Mouse (Mus musculus): ENCODE data around the gene Cdk2ap2. TPM values are rescaled to one million over a fixed set of nuclear protein-coding genes. Genes with fewer than 3 reads are reported as not detected.
A peak's percentile ranks its signal among the peaks of the same experiment; 100 is the strongest.
"Not testable (repeated sequence)": the region's sequence is repeated elsewhere in the genome, so short reads cannot be mapped to it uniquely, and the experiment has no call there.

Gene Cdk2ap2
- total RNA-seq, 4 experiments from 2014 or later: 20.2 to 28.9 (median 23.4) TPM

DNA sequence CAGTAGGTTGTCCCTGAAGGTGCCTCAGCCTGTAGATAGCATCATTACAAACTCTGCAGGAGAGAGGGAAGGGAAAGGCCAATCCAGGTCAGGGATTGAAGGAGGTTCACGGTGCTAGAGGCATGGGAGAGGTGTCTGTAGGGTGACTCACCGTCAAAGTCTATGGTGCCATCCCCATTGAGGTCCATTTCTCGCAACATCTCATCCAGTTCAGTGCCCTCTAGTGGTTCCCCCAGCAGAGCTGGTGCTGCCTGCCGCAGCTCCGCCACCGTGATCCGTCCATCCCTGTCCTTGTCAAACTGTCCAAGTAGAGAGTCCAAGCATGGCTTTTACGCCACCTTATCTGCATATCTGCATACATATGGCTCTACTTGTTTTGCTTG, 39.0 kb downstream of the Cdk2ap2 start:
- not testable (repeated sequence) for DNase-seq (ENCODE audit: low spot score in 2 of 2)

DNA sequence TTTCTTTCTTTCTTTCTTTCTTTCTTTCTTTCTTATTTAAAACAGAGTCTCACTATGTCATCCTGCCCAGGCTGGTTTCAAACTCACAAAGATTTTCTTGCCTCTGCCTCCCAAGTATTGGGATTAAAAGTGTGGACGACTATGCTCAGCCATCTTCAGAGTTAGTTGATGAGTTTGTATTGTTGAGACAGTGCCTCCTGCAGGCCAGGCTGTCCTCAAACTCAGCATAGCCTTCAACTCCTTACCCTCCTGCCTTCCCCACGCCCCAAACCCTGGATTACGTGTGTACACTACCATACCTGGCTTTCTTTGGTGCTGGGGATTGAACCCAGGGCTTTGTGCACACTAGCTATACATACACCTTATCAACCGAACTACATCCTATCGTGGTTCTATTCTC, 39.5 kb downstream of the Cdk2ap2 start:
- no peak for DNase-seq (ENCODE audit: low spot score in 2 of 2)

DNA sequence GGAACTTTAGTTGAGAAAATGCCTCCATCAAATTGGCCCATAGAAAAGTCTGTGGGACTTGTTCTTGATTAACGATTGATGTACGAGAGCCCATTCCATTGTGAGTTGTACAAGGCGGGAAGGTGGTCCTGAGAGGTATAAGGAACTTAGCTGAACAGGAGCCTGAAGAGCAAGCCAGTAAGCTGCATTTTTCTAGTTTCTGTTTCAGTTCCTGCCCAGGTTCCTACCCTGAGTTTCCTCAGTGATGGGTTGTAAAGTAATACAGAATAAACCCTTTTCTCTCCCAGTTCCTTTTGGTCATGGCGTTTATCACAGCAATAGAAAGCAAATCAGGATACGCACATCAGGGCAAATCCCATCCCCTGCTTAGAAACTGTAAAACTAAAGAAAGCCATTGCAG, 40.9 kb downstream of the Cdk2ap2 start:
- no peak for DNase-seq (ENCODE audit: low spot score in 2 of 2)

DNA sequence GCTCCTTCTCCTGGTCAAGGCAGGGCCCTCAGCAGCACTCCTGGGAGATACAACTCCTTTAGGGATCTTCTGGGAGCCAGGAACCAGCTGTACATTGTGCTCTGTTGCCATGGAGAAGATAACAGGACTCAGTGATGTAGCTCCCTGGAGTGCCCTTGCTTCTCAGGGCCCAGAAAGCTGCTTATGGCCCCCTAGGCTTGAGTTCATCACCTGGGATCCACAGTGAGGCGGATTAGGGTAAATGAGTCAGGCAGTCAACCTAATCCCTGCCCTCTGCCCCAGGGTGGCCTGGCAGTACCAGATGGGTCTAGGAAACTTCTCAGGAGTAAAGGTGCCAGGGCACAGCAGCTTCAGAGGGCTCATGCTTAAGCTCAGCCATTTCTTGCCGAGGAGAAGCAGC, 42.5 kb downstream of the Cdk2ap2 start, which contains the start of gene Gpr152:
Gene Gpr152, plus strand, starts transcription at position 342 of the 400 bp plus-strand sequence.
- DNase-seq (ENCODE audit: low spot score in 2 of 2): no peak

DNA sequence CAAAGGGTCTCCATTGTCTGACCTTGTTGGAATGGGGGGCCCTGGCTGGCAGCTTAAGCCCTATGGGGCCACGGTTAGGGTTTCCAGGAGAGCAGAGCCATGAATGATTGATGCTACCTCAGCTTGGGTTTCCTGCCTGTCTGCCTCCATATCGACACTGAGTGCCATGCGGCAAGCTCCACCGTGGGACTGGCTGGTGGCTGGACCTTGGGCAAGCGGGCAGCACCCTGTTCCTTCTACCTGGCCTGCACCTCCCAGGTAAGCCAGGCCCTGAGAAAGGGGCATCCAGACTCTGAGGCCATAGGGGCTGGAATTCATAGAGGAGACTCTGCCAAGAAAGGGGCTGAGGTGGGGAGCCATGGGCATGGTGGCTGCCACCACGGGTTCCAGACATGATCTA, 43.2 kb downstream of the Cdk2ap2 start:
- DNase-seq (ENCODE audit: low spot score in 2 of 2): no peak

DNA sequence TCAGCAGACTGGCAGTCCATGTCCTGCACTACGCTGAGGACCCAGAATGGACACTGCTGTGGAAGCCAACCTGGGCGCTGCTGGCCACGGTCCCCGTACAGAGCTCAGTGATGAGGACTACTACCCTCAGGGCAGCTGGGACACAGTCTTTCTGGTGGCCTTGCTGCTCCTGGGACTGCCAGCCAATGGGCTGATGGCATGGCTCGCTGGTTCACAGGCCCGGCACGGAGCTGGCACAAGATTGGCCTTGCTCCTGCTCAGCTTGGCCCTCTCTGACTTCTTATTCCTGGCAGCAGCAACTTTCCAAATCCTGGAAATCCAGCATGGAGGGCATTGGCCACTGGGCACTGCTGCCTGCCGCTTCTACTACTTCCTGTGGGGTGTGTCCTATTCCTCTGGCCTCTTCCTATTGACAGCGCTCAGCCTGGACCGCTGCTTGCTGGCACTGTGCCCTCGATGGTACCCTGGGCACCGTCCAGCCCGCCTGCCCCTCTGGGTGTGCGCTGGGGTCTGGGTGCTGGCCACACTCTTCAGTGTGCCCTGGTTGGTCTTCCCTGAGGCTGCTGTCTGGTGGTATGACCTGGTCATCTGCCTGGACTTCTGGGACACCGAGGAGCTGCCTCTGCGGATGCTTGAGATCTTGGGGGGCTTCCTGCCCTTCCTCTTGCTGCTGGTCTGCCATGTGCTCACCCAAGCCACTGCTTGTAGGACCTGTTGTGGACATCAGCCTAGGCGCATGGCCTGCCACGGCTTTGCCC, 45.6 kb downstream of the Cdk2ap2 start:
- no peak for DNase-seq (ENCODE audit: low spot score in 2 of 2)

DNA sequence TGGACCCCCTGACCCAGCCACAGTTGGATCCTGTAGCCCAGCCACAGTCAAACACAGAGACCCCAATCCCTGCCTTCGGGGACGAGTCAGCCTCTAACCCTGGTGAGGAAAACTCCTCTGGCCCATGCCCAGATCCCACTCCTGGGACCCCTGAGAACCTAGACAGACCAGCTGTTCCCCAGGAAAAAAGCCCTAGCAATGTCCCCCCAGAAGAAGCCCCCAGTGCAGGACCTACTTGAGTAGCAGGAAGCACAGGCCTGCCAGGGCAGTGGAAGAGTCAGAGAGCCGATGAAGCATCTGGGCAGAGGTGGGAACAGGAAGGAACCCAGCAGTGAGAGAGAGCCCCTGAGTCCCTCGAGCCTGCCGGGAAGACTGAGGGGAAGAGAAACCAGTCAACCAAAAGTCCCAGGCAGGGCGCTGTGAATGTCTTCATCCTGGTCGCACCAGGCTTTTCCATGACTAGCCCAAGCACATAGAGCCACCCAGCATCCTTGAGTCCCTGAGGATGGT, 46.8 kb downstream of the Cdk2ap2 start, which contains the start of gene Cabp4:
Gene Cabp4, minus strand, starts transcription at position 275 of the 510 bp plus-strand sequence.
- no peak for DNase-seq (ENCODE audit: low spot score in 2 of 2)

DNA sequence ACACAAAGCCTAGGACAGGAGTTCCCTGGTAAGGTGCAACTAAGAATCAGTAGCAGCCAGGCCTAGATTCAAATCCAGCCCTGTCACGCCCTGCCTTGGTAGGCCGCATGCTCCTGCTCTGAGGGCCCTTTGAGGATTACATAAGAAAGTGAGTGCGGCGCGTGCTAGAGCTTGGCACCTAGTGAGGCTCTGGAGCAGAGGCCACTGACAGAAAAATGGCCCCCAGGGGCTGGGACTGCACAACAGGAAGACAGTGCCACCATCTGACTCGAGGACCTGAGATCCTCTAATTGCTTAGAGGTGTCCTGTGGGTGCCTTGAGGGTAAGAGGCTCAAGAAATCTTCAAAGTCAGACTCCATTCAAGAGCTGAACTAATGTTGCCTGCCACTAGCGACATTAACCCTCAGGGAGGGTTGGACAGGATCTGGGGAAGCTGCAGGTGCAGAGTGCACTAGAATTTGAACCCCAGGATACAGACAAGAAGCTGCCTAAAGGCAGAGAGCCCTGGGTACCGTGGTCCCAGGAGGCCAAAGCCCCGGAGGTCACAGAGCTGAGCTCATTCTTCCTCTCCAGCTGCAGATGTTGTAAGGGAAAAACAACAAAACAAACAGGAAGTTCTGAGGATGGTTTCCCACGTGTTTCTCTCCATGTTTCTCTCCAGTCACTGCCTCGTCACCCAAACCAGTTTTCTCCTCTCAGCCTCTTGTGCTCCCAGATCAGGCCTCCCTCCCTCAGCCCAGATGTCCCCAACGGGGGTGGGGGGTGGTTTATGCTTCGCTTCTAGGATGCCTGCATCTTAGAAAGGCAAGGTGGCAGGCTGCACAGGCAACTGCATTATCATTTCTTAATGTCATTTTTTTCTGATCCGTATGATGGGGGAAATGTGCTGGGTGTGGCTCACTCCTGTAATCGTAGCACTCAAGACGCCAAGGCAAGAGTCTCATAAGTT, 47.8 kb downstream of the Cdk2ap2 start:
- DNase-seq (ENCODE audit: low spot score in 2 of 2): no peak

DNA sequence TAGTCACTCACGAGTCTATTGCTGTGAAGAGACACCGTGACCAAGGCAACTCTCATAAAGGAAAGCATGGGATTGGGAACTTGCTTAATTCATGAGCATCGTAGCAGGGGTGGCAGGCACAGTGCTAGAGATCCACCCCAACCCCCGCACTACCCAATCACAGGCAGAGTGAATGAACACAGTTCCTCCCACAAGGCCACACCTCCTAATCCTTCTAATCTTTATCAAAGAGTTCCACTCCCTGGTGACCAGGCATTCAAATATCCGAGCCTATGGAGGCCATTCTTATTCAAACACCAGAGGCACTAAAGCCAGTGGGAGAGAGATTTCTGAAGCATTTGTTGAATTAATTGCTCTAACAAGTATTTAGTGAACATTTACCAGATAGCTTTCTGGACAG, 49.0 kb downstream of the Cdk2ap2 start:
- no peak for DNase-seq (ENCODE audit: low spot score in 2 of 2)

DNA sequence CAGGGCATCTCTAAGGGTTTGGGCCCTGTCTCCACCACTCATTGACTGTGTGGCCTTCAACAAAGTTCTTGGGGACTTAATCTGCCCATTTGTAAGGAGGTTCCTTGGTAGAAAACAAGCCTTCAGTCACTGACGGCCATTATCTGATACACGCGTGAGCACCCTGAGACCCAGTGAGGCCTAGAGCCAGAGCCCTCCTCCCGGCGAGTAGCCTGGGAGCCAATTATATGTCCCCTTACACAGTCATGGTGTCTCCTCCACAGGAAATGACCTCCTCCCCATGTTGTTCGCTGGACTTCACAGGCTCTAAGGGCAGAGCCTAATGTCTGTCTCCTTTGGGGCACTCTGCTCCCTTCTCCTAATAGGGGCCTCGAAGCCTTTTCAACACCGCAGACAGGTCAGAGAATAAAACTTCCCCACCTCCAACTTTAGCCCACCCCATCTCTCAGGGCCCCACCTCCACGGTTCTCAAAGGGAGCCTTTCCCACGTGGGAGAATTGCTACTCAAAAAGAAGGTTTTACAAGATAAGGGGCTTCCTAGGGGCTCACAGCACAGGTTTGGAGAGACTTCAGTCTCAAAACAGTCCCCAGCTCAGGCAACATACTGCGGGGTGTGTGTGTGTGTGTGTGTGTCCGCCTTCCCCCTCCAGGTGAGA, 49.5 kb downstream of the Cdk2ap2 start:
- no peak for DNase-seq (ENCODE audit: low spot score in 2 of 2)

DNA sequence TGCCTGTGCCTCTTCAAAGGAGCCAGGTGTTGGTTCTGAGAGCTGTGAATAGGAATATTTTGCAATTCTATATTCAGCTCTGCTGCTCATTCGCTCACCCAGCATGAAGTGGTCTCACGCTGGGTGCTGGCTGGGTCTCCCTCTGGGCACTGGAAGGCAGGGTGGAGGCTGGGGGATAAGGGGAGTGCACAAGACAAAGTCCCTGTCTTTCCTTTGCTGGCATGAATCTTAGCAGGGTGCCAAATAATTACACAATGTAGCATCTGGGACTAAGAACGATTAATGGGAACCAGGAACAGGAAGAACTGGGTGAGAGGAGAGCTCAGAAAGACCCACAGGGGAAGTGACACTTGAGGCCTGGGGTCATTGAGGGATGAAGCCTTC, 50.0 kb downstream of the Cdk2ap2 start:
- DNase-seq (ENCODE audit: low spot score in 2 of 2): no peak

DNA sequence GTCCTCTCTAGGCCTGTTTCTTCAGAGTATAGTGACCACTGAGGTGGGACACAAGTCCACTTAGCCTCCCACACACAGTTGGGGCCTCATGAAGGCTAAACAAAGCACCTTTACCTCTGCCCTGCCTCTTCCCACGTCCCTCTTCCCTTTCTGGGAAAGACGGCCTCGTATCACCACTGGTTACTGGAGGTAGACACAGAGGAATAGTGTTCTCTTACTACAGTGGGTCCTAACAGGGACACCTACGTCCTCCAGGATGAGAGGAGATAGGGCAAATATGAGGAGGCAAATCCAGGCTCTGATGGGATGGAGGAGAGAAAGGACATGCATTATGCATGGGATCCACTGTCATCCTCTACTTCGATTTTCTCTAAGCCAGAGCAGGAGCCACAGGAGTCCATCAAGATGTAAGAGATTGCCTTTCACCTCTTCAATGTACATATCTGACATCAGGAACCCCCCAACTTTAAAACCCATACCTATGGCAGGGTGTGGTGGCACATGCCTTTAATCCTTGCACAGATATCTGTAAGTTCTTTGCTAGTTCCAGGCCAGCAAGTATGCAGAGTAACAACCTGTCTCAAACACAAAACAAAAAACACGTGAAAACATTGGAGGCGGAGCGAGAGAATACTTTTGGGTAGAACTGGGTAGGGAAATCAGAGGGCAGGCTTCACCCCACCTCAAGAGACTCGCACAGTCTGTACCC, 51.0 kb downstream of the Cdk2ap2 start:
- DNase-seq (ENCODE audit: low spot score in 2 of 2): no peak

DNA sequence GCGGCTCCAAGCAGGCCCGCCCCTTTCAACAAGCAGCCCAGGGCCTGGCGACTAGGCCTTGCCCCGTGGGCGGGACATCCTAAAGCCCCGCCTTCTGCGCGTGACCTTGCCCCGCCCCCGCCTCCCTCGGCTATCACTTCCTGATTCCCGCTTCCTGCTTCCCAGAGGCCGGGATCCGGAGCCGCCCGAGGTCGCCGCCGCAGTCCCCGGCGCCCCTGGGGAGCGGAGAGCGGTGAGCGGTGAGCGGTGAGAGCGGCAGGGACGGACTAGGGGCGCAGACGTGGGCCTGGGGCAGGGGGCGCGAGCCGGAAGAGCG, 51.5 kb downstream of the Cdk2ap2 start, which contains the start of gene Coro1b:
Gene Coro1b, plus strand, starts transcription at position 129 of the 316 bp plus-strand sequence.
- peak; percentile 85 to 92 for DNase-seq (ENCODE audit: low spot score in 2 of 2)

Other genes with a start within 250 kb of the Cdk2ap2 start
- gene Chka, start 245.4 kb upstream of the Cdk2ap2 start, total RNA-seq (2022): 10 to 100 TPM; 68.4 to 87.2 (median 76.7) TPM
- 10 to 100 TPM; 14.9 to 26.1 (median 21.5) TPM for gene Tcirg1, start 190.0 kb upstream of the Cdk2ap2 start, total RNA-seq (2022)
- gene Ndufs8, start 184.4 kb upstream of the Cdk2ap2 start, total RNA-seq (2022): 100 to 1,000 TPM; 136 to 159 (median 145) TPM
- gene Aldh3b1, start 167.4 kb upstream of the Cdk2ap2 start, total RNA-seq (2022): 1 to 10 TPM; 3.4 to 5.5 (median 5.1) TPM
- 10 to 100 TPM; 13.4 to 30.8 (median 20.0) TPM for gene Unc93b1, start 162.0 kb upstream of the Cdk2ap2 start, total RNA-seq (2022)
- under 1 TPM in 2 of 4 experiments, not detected in 2; 0.44 to 0.50 TPM for gene Aldh3b3, start 138.5 kb upstream of the Cdk2ap2 start, total RNA-seq (2022)
- gene Aldh3b2, start 124.9 kb upstream of the Cdk2ap2 start, total RNA-seq (2022): 1 to 10 TPM in 1 of 4 experiments, under 1 TPM in 3; 0.80 to 1.3 (median 0.91) TPM
- gene Acy3, start 110.6 kb upstream of the Cdk2ap2 start, total RNA-seq (2022): 1 to 10 TPM; 2.9 to 5.0 (median 4.5) TPM
- not detected for gene Tbx10, start 104.4 kb upstream of the Cdk2ap2 start, total RNA-seq (2022)
- gene Nudt8, start 96.6 kb upstream of the Cdk2ap2 start, total RNA-seq (2022): 10 to 100 TPM in 1 of 4 experiments, 1 to 10 TPM in 3; 7.4 to 10.5 (median 8.9) TPM
- 1 to 10 TPM in 2 of 4 experiments, under 1 TPM in 2; 0.76 to 1.3 (median 1.1) TPM for gene Gm49405, start 96.6 kb upstream of the Cdk2ap2 start, total RNA-seq (2022)
- 10 to 100 TPM in 1 of 4 experiments, 1 to 10 TPM in 3; 3.9 to 11.7 (median 4.1) TPM for gene Doc2g, start 93.9 kb upstream of the Cdk2ap2 start, total RNA-seq (2022)
- gene Ndufv1, start 84.4 kb upstream of the Cdk2ap2 start, total RNA-seq (2022): 100 to 1,000 TPM; 243 to 273 (median 258) TPM
- gene Gstp1, start 59.2 kb upstream of the Cdk2ap2 start, total RNA-seq (2022): 100 to 1,000 TPM; 405 to 436 (median 416) TPM
- gene Gstp2, start 51.2 kb upstream of the Cdk2ap2 start, total RNA-seq (2022): 10 to 100 TPM; 43.0 to 73.3 (median 55.7) TPM
- not detected for gene Gstp3, start 37.6 kb upstream of the Cdk2ap2 start, total RNA-seq (2022)
- gene Cabp2, start 15.6 kb upstream of the Cdk2ap2 start, total RNA-seq (2022): not detected
- 100 to 1,000 TPM; 199 to 206 (median 205) TPM for gene Pitpnm1, start 2.8 kb downstream of the Cdk2ap2 start, total RNA-seq (2022)
- 100 to 1,000 TPM; 120 to 143 (median 134) TPM for gene Aip, start 28.7 kb downstream of the Cdk2ap2 start, total RNA-seq (2022)
- under 1 TPM in 1 of 4 experiments, not detected in 3; 0.08 TPM for gene Gpr152, start 42.6 kb downstream of the Cdk2ap2 start, total RNA-seq (2022)
- under 1 TPM in 3 of 4 experiments, not detected in 1; 0.17 to 0.37 (median 0.34) TPM for gene Cabp4, start 46.9 kb downstream of the Cdk2ap2 start, total RNA-seq (2022)
- gene Coro1b, start 51.4 kb downstream of the Cdk2ap2 start, total RNA-seq (2022): 10 to 100 TPM; 86.9 to 98.0 (median 92.5) TPM
- gene Ptprcap, start 56.4 kb downstream of the Cdk2ap2 start, total RNA-seq (2022): 1 to 10 TPM; 1.6 to 2.2 (median 1.8) TPM
- 10 to 100 TPM; 28.6 to 39.6 (median 34.1) TPM for gene Rps6kb2, start 66.2 kb downstream of the Cdk2ap2 start, total RNA-seq (2022)
- gene Carns1, start 78.3 kb downstream of the Cdk2ap2 start, total RNA-seq (2022): 10 to 100 TPM; 12.6 to 15.0 (median 13.4) TPM
- gene Tbc1d10c, start 94.1 kb downstream of the Cdk2ap2 start, total RNA-seq (2022): 1 to 10 TPM; 1.6 to 3.3 (median 2.7) TPM
- gene Ppp1ca, start 94.9 kb downstream of the Cdk2ap2 start, total RNA-seq (2022): 100 to 1,000 TPM; 310 to 356 (median 326) TPM
- 10 to 100 TPM in 3 of 4 experiments, 1 to 10 TPM in 1; 9.9 to 12.1 (median 11.0) TPM for gene Rad9a, start 104.5 kb downstream of the Cdk2ap2 start, total RNA-seq (2022)
- 1 to 10 TPM in 2 of 4 experiments, under 1 TPM in 2; 0.65 to 2.4 (median 1.2) TPM for gene Clcf1, start 117.1 kb downstream of the Cdk2ap2 start, total RNA-seq (2022)
- gene AC109138.7, start 117.2 kb downstream of the Cdk2ap2 start, total RNA-seq (2022): not detected
- 10 to 100 TPM; 16.1 to 23.6 (median 22.1) TPM for gene Pold4, start 134.7 kb downstream of the Cdk2ap2 start, total RNA-seq (2022)
- 10 to 100 TPM; 40.6 to 55.7 (median 51.5) TPM for gene Ssh3, start 172.0 kb downstream of the Cdk2ap2 start, total RNA-seq (2022)
- 10 to 100 TPM; 60.1 to 72.5 (median 69.0) TPM for gene Ankrd13d, start 186.0 kb downstream of the Cdk2ap2 start, total RNA-seq (2022)
- 100 to 1,000 TPM; 191 to 210 (median 203) TPM for gene Grk2, start 209.0 kb downstream of the Cdk2ap2 start, total RNA-seq (2022)